Mouse (Mus musculus) B cell, adult 2 months (primary cell): Measurements from ENCODE around the gene 5430403G16Rik.
"Not testable (repeated sequence)": the region's sequence is repeated elsewhere in the genome, so short reads cannot be mapped to it uniquely, and the experiment has no call there.

Source experiments
- DNase-seq, 2 experiments: peaks; one replicate each; pipeline ENCODE4 v3.0.0; 2022

Gene 5430403G16Rik

GRCm38 (mm10) chr5:109690537-109691201 lies at the start of gene 5430403G16Rik:
Gene 5430403G16Rik (minus strand): TSS chr5:109691041.
- DNase-seq = peak; percentile 72 to 75

- not testable (repeated sequence) for DNase-seq
These were observed 26.5 kb upstream of the 5430403G16Rik start for GRCm38 (mm10) chr5:109717341-109717740.

GRCm38 (mm10) chr5:109691205-109691965 lies 544 bp upstream of the 5430403G16Rik start:
- DNase-seq = not testable (repeated sequence)

GRCm38 (mm10) chr5:109682921-109683320 lies 7.9 kb downstream of the 5430403G16Rik start:
- DNase-seq = no peak
